Mouse (Mus musculus) duodenum, adult 2 months (tissue): ENCODE measurements around the gene Pes1. TPM values are rescaled to one million over a fixed set of nuclear protein-coding genes. Genes with fewer than 3 reads are reported as not detected.

ENCODE experiments used
- polyA plus RNA-seq: library from polyadenylated mRNA; depleted of rRNA; stranded (reverse); fragments of >200 nt; gene quantifications from 2 replicates; pipeline ENCODE4 v1.2.3, GENCODE M21; 2012; ENCODE audit warnings: low replicate concordance; rRNA removed

The Pes1 gene
- 14.9 and 22.0 TPM in 2 replicates for polyA plus RNA-seq

DNA sequence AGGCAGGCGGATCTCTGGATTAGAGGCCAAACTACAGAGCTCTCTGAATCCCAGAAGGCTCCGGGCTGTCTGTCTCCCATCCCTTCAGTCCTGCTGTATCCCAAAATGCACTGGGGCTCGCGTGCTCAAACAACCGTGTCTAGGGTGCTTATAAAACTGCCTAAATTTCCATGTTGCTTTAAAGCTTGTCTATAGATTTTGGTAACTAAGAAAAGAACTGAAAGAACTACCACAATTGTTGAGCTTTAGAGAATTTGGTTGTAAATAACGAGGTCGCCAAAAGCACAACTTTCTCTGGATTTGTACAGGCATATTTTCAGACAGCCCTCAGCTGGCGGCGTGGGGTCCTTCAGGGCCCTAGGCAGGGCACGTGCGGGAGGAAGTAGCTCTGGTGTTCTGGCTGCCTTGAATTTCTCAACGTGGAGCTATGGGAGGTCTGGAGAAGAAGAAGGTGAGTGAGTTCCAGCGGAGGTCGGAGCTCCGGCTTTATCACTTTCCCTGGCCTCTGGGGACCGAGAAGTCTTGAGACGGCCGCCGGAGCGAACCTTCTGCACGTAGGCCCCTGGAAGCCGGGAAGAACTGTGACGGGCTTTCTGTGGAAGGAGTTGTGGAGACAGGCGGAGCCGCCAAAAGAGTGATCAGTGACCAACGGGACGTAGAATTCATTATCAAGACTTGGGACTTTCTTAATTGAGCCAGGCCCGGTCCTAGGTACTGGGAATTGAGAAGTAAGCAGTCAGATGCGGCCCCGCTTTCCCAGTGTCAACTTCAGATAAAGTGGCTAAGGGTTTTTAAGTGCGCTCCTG, at the start of gene Pes1:
Pes1 (plus strand) TSS at position 366 of the 806 bp plus-strand sequence.

DNA sequence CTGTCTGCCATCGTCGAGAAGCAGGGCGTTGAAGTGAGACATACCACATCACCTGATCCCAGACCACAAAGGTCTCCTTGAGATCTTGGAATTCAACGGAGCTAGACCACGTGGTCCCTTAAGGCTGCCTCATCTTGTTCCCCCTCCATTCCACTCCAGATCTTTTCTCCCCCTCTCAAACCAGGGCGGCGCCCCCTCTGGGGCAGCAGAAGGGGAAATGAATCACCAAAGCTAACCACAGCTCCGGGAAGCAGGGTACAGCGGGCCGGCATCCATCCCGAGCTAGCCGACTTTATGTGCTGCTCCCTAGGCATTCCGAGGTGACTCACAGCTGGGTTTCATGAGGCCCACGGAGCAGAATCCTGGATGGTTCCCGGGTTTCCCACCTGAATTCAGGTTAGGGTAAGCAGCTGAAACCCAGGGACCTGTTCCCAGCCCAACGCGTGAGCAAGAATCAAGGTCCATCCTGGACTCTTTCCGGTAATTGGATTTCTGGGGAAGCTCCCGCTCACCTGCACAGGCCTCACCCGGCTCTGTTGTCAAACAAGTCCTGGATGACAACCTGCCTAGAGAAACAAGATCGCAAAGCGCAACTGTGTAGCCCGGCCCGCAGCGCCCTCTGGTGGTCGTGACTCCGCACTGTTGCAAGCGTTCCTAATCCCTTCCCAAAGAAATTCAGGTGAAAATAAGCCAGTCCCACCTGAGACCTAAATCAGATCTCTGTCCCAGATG, 49.5 kb upstream of the Pes1 start, which contains the start of gene Slc35e4:
Slc35e4 (minus strand) TSS at position 556 of the 732 bp plus-strand sequence.

DNA sequence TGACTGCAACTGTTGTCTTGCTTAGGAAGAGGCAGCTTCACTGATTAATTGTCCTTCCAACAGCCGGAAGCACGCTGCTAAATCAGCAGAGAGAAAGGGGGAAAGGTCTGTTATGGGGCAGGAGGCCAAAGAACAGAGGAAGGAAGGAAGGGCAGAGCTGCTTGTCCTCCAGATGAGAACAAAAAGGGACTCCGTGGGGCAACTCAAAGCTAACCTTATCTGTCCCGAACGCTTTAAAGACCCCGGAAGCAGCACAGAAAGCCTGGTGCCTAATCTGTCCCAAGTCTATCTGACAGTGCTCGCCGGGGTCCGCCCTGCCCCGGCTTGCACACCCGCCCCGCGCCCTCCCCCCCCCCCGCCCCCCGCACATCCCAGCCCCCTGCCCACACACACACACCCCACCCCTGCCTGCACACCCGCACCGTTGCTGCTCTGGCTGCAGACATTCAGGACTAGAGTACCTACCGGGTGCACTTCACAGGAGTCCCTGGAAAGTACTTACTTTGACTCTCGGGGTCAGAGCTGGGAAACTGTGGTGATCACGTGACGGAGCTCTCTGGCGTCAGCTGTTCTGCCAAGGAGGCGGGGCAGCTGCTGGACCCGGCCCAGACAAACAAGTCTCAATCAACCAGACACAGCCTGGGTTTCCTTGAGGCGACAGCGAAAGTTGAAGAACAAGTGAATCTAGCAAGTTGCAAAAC, 32.1 kb upstream of the Pes1 start, which contains the start of gene Tcn2:
Tcn2 (minus strand) TSS at position 649 of the 701 bp plus-strand sequence.

DNA sequence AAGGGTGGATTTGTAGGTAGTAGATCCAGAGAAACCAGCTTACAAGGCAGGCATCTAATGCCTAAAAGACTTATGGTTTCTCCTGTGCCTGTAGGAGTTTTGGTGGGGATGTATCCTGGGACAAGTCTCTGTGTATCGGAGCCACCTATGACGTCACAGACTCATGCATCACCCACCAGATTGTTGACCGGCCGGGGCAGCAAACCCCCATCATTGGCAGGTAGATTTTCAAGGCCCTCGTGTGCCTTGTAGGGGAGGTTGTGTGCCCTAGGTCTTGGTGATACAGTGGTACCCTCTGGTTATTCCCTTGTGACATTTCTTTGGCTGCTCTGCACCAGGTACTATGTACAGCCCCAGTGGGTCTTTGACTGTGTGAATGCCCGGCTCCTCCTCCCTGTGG, 12.9 kb downstream of the Pes1 start, which contains the start of gene 4930556J24Rik:
4930556J24Rik (minus strand) TSS at position 101 of the 400 bp plus-strand sequence.

DNA sequence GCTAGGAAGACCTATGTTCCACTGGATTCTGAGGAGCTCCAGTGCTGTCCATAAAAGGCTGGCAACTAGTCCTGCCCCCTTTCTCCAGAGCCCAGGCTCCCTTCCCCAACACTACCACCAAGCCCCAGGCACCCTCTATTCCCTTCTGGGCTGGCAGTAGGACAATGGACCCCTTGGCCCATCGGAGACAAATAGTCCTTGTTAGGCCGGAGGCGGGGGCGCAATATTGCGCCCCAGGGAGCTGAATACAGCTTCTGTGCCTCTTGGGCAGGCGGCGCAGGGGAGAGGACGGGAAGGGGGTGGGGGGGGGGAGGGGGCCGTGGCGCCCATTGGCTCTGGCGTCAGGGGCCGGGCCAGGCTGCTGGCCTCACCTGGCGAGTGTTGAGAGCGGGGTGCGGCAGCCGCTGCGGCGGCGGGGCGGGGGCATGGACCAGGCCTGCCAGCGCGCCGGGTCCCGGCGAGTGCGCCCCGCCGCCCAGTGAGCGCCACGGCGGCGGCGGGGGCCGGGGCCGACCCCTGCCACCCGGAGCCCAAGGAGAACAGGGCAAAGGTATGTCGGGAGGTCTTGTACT, 19.6 kb downstream of the Pes1 start, which contains the start of gene Gal3st1:
Gal3st1 (plus strand) TSS at position 346 of the 572 bp plus-strand sequence.

Other genes with a start within 250 kb of the Pes1 start
- gene Osbp2, start 100.1 kb upstream of the Pes1 start, polyA plus RNA-seq: 0.16 and 0.30 TPM in 2 replicates
- gene 4921536K21Rik, start 68.9 kb upstream of the Pes1 start, polyA plus RNA-seq: 0.09 and 0.27 TPM in 2 replicates
- gene Dusp18, start 68.7 kb upstream of the Pes1 start, polyA plus RNA-seq: 1.5 and 2.1 TPM in 2 replicates
- 5.7 and 6.0 TPM in 2 replicates for gene Slc35e4, start 49.3 kb upstream of the Pes1 start, polyA plus RNA-seq
- 208 and 438 TPM in 2 replicates for gene Tcn2, start 31.8 kb upstream of the Pes1 start, polyA plus RNA-seq
- 0.07 and 0.14 TPM in 2 replicates for gene 4930556J24Rik, start 12.8 kb downstream of the Pes1 start, polyA plus RNA-seq
- gene Gal3st1, start 19.7 kb downstream of the Pes1 start, polyA plus RNA-seq: 133 and 187 TPM in 2 replicates
- 0.12 and 0.19 TPM in 2 replicates for gene Sec14l4, start 67.5 kb downstream of the Pes1 start, polyA plus RNA-seq
- not detected in 2 replicates for gene Sec14l3, start 100.9 kb downstream of the Pes1 start, polyA plus RNA-seq
- gene Mtfp1, start 131.5 kb downstream of the Pes1 start, polyA plus RNA-seq: 48.5 and 49.0 TPM in 2 replicates
- gene Sec14l2, start 159.4 kb downstream of the Pes1 start, polyA plus RNA-seq: 31.2 and 70.7 TPM in 2 replicates
- gene Rnf215, start 171.2 kb downstream of the Pes1 start, polyA plus RNA-seq: 12.4 and 20.5 TPM in 2 replicates
- gene Ccdc157, start 196.3 kb downstream of the Pes1 start, polyA plus RNA-seq: 1.2 and 2.2 TPM in 2 replicates
- gene Sf3a1, start 196.4 kb downstream of the Pes1 start, polyA plus RNA-seq: 19.7 and 24.3 TPM in 2 replicates
- 29.9 and 52.6 TPM in 2 replicates for gene Tbc1d10a, start 222.8 kb downstream of the Pes1 start, polyA plus RNA-seq